Mouse (Mus musculus): Measurements from ENCODE around the gene Uggt1. TPM values are rescaled to one million over a fixed set of nuclear protein-coding genes. Genes with fewer than 3 reads are reported as not detected.

Uggt1 gene
- polyA plus RNA-seq, 1 experiment, result 0.18 TPM

GRCm38 (mm10) chr1:36173461-36173860 is 71.1 kb downstream of the Uggt1 start:
- no peaks in the 10 kb centered on the region; the same call in 1 of the 2 replicates for H3K4me1 ChIP-seq (ENCODE audit: control insufficient read depth)
- no peak for TF ChIP-seq GATA1 (IDR thresholded peaks at IDR 0.05; ENCODE audit: low read length)
- TF ChIP-seq TAL1 (IDR thresholded peaks at IDR 0.05; ENCODE audit: low read length), result no peak
- no peaks in the 10 kb centered on the region for H3K27me3 ChIP-seq (ENCODE audit: control insufficient read depth)
- H3K36me3 ChIP-seq (ENCODE audit: control insufficient read depth), result peaks cover 91% of the 10 kb centered on the region
- H3K4me3 ChIP-seq (replicated peaks), result no peak overlapping the region
- no peaks in the 10 kb centered on the region for H3K9me3 ChIP-seq (ENCODE audit: control insufficient read depth, low read length)

DNA sequence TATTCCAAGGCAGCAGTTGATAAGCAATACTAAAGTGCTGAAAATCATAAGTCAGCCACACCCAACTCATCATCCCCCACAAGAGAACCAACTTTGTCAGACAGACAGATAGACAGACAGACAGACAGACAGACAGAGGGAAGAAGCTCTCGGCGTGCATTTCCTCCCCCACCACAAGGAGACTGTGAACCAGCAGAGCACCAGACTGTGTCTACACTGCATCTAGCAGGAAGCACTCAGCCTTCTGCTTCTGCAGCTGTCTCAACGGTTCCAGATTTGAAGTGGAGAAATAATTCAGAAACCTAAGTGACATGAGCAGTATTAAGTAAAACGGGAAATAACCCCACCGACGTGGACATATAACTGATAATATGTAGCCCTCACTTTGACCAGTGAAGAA is 71.6 kb downstream of the Uggt1 start:
- Histone ChIP-seq H3K9me3 (ENCODE audit: control insufficient read depth, low read length) (no peaks in the 10 kb centered on the region), H3K4me3 (replicated peaks) (no peak overlapping the region), H3K27me3 (ENCODE audit: control insufficient read depth) (no peaks in the 10 kb centered on the region), H3K4me1 (ENCODE audit: control insufficient read depth) (no peaks in the 10 kb centered on the region; the same call in 1 of the 2 replicates), H3K36me3 (ENCODE audit: control insufficient read depth) (peaks cover 91% of the 10 kb centered on the region)
- TF ChIP-seq GATA1 (IDR thresholded peaks at IDR 0.05; ENCODE audit: low read length) (no peak), TAL1 (IDR thresholded peaks at IDR 0.05; ENCODE audit: low read length) (no peak)

GRCm38 (mm10) chr1:36162687-36163086 is 81.8 kb downstream of the Uggt1 start:
- Histone ChIP-seq H3K9me3 (ENCODE audit: control insufficient read depth, low read length) (no peaks in the 10 kb centered on the region), H3K4me1 (ENCODE audit: control insufficient read depth) (peaks cover 6% of the 10 kb centered on the region), H3K36me3 (ENCODE audit: control insufficient read depth) (peaks cover 94% of the 10 kb centered on the region), H3K27me3 (ENCODE audit: control insufficient read depth) (no peaks in the 10 kb centered on the region), H3K4me3 (replicated peaks) (no peak overlapping the region)
- no peak for TF ChIP-seq GATA1 (IDR thresholded peaks at IDR 0.05; ENCODE audit: low read length)
- no peak for TF ChIP-seq TAL1 (IDR thresholded peaks at IDR 0.05; ENCODE audit: low read length)

DNA sequence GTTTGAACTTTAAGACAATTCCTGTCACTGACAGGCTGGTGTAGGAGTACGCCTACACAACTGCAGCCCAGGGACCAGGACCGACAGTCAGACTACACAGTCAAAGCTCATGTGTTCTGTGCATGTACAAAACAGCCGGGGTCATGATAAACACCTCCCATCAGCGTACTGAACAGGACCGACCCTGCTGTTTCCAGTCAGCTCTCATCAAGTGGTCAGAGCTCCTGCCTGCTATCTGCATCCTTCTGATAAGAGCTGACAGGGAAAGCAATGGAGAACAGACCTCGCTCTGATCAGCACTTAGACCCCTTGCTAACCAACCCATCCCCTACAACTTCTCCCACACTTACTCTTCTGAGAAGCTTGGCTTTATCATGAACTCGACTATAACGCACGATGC is 83.3 kb downstream of the Uggt1 start:
- H3K9me3 ChIP-seq (ENCODE audit: control insufficient read depth, low read length), result no peaks in the 10 kb centered on the region
- no peak overlapping the region for H3K4me3 ChIP-seq (replicated peaks)
- no peak for TF ChIP-seq TAL1 (IDR thresholded peaks at IDR 0.05; ENCODE audit: low read length)
- no peak for TF ChIP-seq GATA1 (IDR thresholded peaks at IDR 0.05; ENCODE audit: low read length)
- peaks cover 97% of the 10 kb centered on the region for H3K36me3 ChIP-seq (ENCODE audit: control insufficient read depth)
- no peaks in the 10 kb centered on the region for H3K27me3 ChIP-seq (ENCODE audit: control insufficient read depth)
- H3K4me1 ChIP-seq (ENCODE audit: control insufficient read depth), result peaks cover 6% of the 10 kb centered on the region

DNA sequence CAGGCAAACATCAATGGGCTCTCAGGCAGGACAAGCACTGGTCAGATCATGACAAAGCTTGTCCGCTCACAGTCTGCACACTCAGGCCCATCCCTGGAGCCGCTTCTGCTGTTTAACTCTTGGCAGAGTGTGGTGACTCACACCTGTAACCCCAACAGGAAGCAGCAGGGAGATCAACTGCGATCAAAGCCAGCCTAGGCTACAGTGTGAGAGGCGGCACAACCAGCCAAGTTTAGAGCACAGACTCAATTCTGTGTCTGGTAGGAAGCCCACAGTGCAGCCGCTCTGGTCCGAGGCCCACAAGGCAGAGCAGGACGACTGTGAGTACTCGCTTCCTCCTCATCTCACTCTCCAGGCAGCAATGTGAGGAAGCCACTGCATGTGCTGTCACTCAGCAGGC is 84.3 kb downstream of the Uggt1 start:
- no peak overlapping the region for H3K4me3 ChIP-seq (replicated peaks)
- TF ChIP-seq GATA1 (IDR thresholded peaks at IDR 0.05; ENCODE audit: low read length) (no peak), TAL1 (IDR thresholded peaks at IDR 0.05; ENCODE audit: low read length) (no peak)
- peaks cover 97% of the 10 kb centered on the region for H3K36me3 ChIP-seq (ENCODE audit: control insufficient read depth)

GRCm38 (mm10) chr1:36149411-36149810 is 95.1 kb downstream of the Uggt1 start:
- H3K27me3 ChIP-seq (ENCODE audit: control insufficient read depth), result no peaks in the 10 kb centered on the region
- H3K9me3 ChIP-seq (ENCODE audit: control insufficient read depth, low read length), result no peaks in the 10 kb centered on the region
- H3K36me3 ChIP-seq (ENCODE audit: control insufficient read depth), result peaks cover 92% of the 10 kb centered on the region
- H3K4me1 ChIP-seq (ENCODE audit: control insufficient read depth), result no peaks in the 10 kb centered on the region
- no peak overlapping the region for H3K4me3 ChIP-seq (replicated peaks)
- no peak for TF ChIP-seq TAL1 (IDR thresholded peaks at IDR 0.05; ENCODE audit: low read length)
- TF ChIP-seq GATA1 (IDR thresholded peaks at IDR 0.05; ENCODE audit: low read length), result no peak

More for the DNA sequence above, 84.3 kb downstream of the Uggt1 start:
- Histone ChIP-seq H3K9me3 (ENCODE audit: control insufficient read depth, low read length) (no peaks in the 10 kb centered on the region), H3K4me1 (ENCODE audit: control insufficient read depth) (peaks cover 6% of the 10 kb centered on the region), H3K27me3 (ENCODE audit: control insufficient read depth) (no peaks in the 10 kb centered on the region)

- TF ChIP-seq GATA1 (IDR thresholded peaks at IDR 0.05; ENCODE audit: low read length), result no peak
- TF ChIP-seq TAL1 (IDR thresholded peaks at IDR 0.05; ENCODE audit: low read length), result no peak
- Histone ChIP-seq H3K4me1 (ENCODE audit: control insufficient read depth) (no peaks in the 10 kb centered on the region), H3K9me3 (ENCODE audit: control insufficient read depth, low read length) (no peaks in the 10 kb centered on the region), H3K4me3 (replicated peaks) (no peak overlapping the region), H3K27me3 (ENCODE audit: control insufficient read depth) (no peaks in the 10 kb centered on the region), H3K36me3 (ENCODE audit: control insufficient read depth) (peaks cover 92% of the 10 kb centered on the region)
Measured at GRCm38 (mm10) chr1:36148809-36149208, 95.7 kb downstream of the Uggt1 start.

DNA sequence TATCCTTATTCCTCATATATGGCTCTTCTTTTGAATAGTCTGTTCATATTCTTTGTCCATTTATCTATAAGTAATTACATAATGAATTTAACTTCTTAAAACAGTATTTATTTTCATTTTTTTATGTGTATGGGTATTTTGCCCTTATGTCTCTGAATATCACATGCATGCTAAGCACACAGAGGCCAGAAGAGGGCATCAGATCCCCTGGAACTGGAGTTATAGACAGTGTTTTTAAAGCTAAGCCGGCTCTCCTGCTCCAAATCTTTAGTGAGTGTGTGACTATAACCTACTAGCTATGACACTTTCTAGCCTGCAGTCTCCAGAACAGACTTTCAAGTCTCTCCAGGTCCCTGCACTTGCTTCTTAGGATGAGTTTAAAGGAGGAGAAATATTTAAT is 99.5 kb downstream of the Uggt1 start:
- no peaks in the 10 kb centered on the region for H3K27me3 ChIP-seq (ENCODE audit: control insufficient read depth)
- TF ChIP-seq TAL1 (IDR thresholded peaks at IDR 0.05; ENCODE audit: low read length) (no peak), GATA1 (IDR thresholded peaks at IDR 0.05; ENCODE audit: low read length) (no peak)
- no peaks in the 10 kb centered on the region for H3K9me3 ChIP-seq (ENCODE audit: control insufficient read depth, low read length)
- H3K4me3 ChIP-seq (replicated peaks), result no peak overlapping the region
- H3K36me3 ChIP-seq (ENCODE audit: control insufficient read depth), result peaks cover 88% of the 10 kb centered on the region
- H3K4me1 ChIP-seq (ENCODE audit: control insufficient read depth), result no peaks in the 10 kb centered on the region

DNA sequence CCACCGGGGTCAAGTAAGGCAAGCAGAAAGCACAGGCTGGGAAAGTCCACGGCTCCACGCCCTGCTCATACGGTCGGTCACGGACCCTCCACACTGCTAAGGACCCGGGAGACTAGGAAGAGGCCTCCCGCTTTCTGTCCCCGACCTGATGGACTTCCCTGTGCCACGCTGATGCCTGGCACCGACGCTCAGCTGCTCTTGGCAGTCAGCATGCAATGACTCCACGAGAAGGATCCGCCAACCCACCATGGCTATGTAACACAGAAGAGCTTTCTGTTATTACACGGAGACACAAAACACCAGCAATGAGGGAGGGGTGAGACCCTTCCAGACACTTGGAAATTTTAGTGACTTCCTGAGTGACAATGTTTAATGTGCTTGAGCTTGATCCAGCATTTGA is 104.2 kb downstream of the Uggt1 start:
- no peak overlapping the region for H3K4me3 ChIP-seq (replicated peaks)
- H3K27me3 ChIP-seq (ENCODE audit: control insufficient read depth), result 0 out of 2 replicates have a peak, but pooled peaks cover 1% of the 10 kb centered on the region
- peaks cover 43% of the 10 kb centered on the region for H3K36me3 ChIP-seq (ENCODE audit: control insufficient read depth)
- H3K4me1 ChIP-seq (ENCODE audit: control insufficient read depth), result no peaks in the 10 kb centered on the region; the same call in none of the 2 replicates
- TF ChIP-seq TAL1 (IDR thresholded peaks at IDR 0.05; ENCODE audit: low read length) (no peak), GATA1 (IDR thresholded peaks at IDR 0.05; ENCODE audit: low read length) (no peak)
- no peaks in the 10 kb centered on the region for H3K9me3 ChIP-seq (ENCODE audit: control insufficient read depth, low read length)

DNA sequence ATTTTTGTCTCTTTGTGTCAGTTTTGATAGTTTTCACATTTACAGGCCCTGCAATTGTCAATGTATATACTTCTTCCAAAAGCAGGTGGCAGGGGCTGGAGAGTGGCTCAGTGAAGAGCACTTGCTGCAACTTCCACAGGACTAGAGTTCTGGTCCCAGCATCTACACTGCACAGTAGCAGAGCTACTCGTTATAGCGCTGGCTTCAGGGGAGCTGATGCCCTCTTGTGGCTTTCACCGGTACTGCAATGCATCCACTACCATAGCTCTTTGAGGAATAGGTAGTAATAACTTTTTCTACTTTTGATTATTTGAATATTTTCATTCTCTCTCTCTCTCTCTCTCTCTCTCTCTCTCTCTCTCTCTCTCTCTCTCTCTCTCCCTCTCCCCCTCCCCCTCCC is 109.9 kb downstream of the Uggt1 start:
- H3K9me3 ChIP-seq (ENCODE audit: control insufficient read depth, low read length), result no peaks in the 10 kb centered on the region
- no peak overlapping the region for H3K4me3 ChIP-seq (replicated peaks)
- H3K36me3 ChIP-seq (ENCODE audit: control insufficient read depth), result peaks cover 5% of the 10 kb centered on the region
- TF ChIP-seq GATA1 (IDR thresholded peaks at IDR 0.05; ENCODE audit: low read length), result no peak
- TF ChIP-seq TAL1 (IDR thresholded peaks at IDR 0.05; ENCODE audit: low read length), result no peak
- 0 out of 2 replicates have a peak, but pooled peaks cover 2% of the 10 kb centered on the region for H3K27me3 ChIP-seq (ENCODE audit: control insufficient read depth)
- peaks cover 45% of the 10 kb centered on the region for H3K4me1 ChIP-seq (ENCODE audit: control insufficient read depth)
